Mouse (Mus musculus): ENCODE results near the gene Olfr561. TPM values are rescaled to one million over a fixed set of nuclear protein-coding genes. Genes with fewer than 3 reads are reported as not detected.

The Olfr561 gene
- not detected for total RNA-seq (2021)
- long read RNA-seq, experiment 1, result 0 reads
- long read RNA-seq, experiment 2, result 0 reads

DNA sequence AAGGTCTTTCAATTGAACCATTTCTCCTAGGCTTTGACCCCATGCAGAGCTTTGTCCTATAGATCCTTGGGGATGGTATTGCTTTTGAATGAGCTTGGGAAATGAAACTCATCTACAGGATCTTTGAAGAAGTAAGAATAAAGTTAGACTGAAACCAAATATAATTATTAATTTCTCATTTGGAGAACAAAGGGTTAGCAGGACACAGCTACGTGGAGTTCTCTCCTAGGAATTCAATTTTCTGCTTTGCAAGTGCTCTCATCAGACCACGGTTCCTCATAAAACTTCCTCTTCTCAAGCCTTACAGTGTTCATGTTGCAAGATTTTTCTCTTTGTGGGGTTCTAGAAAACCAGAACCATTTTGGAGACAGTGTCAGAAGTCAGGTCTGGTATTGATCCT, at the start of gene Olfr561:
Olfr561 (plus strand) TSS at position 301 of the 400 bp plus-strand sequence.
- no peak for DNase-seq

DNA sequence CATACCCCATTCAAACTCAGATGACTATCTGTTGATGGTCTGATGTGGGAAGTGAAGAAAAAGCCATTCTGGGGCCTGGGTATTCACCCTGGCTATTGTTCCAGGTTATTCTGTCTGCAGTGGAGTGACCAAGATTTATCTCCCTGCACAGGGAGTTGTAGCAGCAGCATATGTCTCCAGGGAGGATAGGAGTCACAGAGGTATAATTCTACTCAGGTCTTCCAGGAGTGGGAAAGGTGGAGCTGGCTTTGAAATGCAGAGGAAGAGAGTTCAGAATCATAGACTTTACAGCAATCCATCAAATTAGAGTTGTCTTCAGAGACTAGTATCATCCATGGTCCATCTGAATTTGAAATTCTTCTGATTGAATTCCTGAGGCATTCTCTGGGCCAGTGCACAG, 43.6 kb upstream of the Olfr561 start, which contains the start of gene Olfr559:
Olfr559 (minus strand) TSS at position 101 of the 400 bp plus-strand sequence.
- DNase-seq, result no peak

DNA sequence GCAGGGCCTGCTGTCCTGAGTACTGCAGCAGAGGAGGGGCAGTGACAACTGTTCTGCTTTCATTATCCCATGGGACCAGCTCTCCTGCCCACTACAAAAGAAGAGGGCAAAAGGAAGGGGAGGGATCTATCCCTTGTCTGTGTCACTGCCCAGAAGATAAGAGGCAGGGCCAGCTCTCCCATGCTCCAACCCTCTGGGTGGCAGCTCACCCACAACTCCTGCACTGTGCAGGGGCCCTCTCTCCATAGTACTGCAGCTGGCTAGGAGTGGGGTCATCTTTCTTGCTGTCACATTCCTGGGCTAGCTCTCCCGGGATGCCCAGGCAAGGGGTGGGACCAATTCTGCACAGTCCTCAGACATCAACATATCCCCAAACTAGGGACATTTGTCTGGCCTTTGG, 37.2 kb upstream of the Olfr561 start:
- no peak for DNase-seq

DNA sequence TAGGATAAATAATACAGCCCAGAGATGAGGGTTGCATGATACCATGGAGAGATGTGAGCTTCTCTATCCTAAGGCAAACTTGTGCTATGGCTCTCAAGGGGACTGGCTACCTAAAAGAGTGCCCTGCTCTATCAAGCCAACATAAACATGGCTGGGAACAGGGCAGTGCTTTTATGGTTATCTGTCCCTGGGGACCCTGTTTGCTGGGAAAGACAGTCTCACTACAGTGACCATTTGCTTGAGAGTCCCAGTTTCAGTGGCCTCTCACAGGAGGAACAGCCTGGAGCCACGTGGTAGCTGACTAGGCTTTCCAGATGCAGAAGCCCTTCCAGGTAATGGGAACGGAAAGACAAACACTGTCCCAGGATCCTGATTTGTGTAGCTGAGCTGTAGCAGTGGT, 33.3 kb upstream of the Olfr561 start:
- no peak for DNase-seq

DNA sequence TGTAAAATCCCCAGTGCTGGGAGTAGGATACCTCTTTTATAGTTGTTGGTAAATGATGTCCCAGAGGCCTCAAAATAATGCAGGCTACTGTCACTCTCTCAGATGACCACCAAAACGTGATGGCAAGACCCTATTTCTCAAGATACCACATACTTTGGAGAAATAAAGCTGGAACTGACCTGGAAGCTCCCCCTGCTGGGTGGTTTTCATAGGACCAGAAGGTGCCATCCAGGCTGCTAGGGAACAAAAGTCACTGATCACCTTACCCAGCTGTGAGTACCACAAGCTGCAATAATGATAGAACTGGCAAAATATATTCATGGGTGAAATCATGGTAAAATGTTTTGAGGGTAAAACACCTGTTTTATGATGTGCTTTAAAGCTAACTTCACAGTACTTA, 18.9 kb upstream of the Olfr561 start:
- DNase-seq, result no peak

DNA sequence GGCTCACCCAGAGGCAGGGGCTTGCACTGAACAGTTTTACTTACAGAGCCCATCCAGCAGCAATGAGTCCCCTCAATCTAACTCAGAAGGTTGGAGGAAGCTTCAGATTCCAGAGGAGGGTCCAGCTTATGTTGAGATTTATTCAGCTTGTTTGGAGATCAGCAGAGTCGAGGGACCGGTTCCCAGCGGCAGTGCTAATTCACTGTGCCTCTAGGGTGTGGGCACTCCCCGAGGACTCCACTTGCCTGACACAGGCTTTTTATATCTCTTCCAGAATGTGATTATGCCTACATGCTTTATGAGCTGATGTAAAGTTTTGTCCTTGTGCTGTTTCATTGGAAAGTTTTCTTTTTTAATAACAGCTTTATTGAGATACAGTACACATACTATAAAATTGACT, 11.8 kb upstream of the Olfr561 start, which contains the start of the genes Olfr560 and Olfr78:
Olfr560 (minus strand) TSS at position 101 of the 400 bp plus-strand sequence.
Olfr78 (minus strand) TSS at position 206 of the 400 bp plus-strand sequence.
- no peak for DNase-seq

DNA sequence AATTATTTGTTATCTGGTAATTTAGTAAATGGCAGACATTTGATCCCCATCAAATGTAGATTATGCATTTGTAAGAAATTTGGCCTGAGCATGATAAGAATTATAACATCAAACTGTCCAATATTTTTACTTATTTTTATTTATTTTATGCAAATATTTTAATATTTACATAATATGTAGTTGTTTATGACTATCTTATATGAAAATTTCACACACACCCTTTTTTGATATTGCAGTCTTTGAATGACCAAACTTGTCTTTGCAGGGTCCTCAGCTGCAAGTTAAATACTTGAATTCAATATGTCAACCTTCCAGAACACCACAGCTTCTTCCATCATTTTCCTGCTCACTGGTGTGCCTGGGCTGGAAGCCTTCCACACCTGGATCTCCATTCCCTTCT, 32.2 kb downstream of the Olfr561 start, which contains the start of gene Olfr564:
Olfr564 (plus strand) TSS at position 301 of the 400 bp plus-strand sequence.
- DNase-seq, result no peak

Other genes with a start within 250 kb of the Olfr561 start
- not detected for gene Olfr547, start 236.5 kb upstream of the Olfr561 start, total RNA-seq (2021)
- gene Olfr548-ps1, start 230.3 kb upstream of the Olfr561 start, total RNA-seq (2021), result not detected
- not detected for gene Olfr549, start 221.4 kb upstream of the Olfr561 start, total RNA-seq (2021)
- gene Trim21, start 205.7 kb upstream of the Olfr561 start, total RNA-seq (2021), result 1 to 10 TPM; 4.4 to 4.6 TPM
- under 1 TPM; 0.09 TPM for gene Olfr550, start 199.8 kb upstream of the Olfr561 start, total RNA-seq (2021)
- not detected for gene Olfr551, start 179.3 kb upstream of the Olfr561 start, total RNA-seq (2021)
- gene Olfr552, start 173.5 kb upstream of the Olfr561 start, total RNA-seq (2021), result under 1 TPM in 1 of 2 experiments, not detected in 1; 0.07 TPM
- not detected for gene Olfr553, start 153.0 kb upstream of the Olfr561 start, total RNA-seq (2021)
- gene Olfr554, start 132.8 kb upstream of the Olfr561 start, total RNA-seq (2021), result not detected
- not detected for gene Olfr555, start 112.4 kb upstream of the Olfr561 start, total RNA-seq (2021)
- gene Olfr556, start 106.3 kb upstream of the Olfr561 start, total RNA-seq (2021), result not detected
- 1 to 10 TPM; 4.7 to 6.6 TPM for gene Trim68, start 83.9 kb upstream of the Olfr561 start, total RNA-seq (2021)
- gene Olfr557, start 75.3 kb upstream of the Olfr561 start, total RNA-seq (2021), result not detected
- gene Olfr558, start 69.0 kb upstream of the Olfr561 start, total RNA-seq (2021), result 1 to 10 TPM; 3.4 to 3.8 TPM
- gene Olfr33, start 52.2 kb upstream of the Olfr561 start, total RNA-seq (2021), result not detected
- not detected for gene Olfr559, start 43.7 kb upstream of the Olfr561 start, total RNA-seq (2021)
- gene Olfr560, start 11.9 kb upstream of the Olfr561 start, total RNA-seq (2021), result not detected
- 1 to 10 TPM; 1.3 to 1.4 TPM for gene Olfr78, start 11.8 kb upstream of the Olfr561 start, total RNA-seq (2021)
- gene Olfr564, start 32.3 kb downstream of the Olfr561 start, total RNA-seq (2021), result not detected
- not detected for gene Olfr566, start 87.5 kb downstream of the Olfr561 start, total RNA-seq (2021)
- gene Olfr568, start 105.9 kb downstream of the Olfr561 start, total RNA-seq (2021), result not detected
- gene Olfr569, start 119.7 kb downstream of the Olfr561 start, total RNA-seq (2021), result not detected
- not detected for gene Olfr570, start 123.4 kb downstream of the Olfr561 start, total RNA-seq (2021)
- gene Olfr571, start 146.3 kb downstream of the Olfr561 start, total RNA-seq (2021), result not detected
- gene Olfr572, start 153.2 kb downstream of the Olfr561 start, total RNA-seq (2021), result not detected
- not detected for gene Olfr573-ps1, start 171.4 kb downstream of the Olfr561 start, total RNA-seq (2021)
- not detected for gene Olfr574, start 177.2 kb downstream of the Olfr561 start, total RNA-seq (2021)
- not detected for gene Olfr575, start 187.6 kb downstream of the Olfr561 start, total RNA-seq (2021)
- not detected for gene Olfr576, start 191.4 kb downstream of the Olfr561 start, total RNA-seq (2021)
- gene Olfr577, start 204.7 kb downstream of the Olfr561 start, total RNA-seq (2021), result not detected
- not detected for gene Olfr578, start 218.1 kb downstream of the Olfr561 start, total RNA-seq (2021)